Mouse (Mus musculus) kidney, adult 9 months (tissue): ENCODE results near the gene Ptprn.

Source experiments
- DNase-seq: peaks from one replicate; pipeline ENCODE4 v3.0.0; 2022

Gene Ptprn

DNA sequence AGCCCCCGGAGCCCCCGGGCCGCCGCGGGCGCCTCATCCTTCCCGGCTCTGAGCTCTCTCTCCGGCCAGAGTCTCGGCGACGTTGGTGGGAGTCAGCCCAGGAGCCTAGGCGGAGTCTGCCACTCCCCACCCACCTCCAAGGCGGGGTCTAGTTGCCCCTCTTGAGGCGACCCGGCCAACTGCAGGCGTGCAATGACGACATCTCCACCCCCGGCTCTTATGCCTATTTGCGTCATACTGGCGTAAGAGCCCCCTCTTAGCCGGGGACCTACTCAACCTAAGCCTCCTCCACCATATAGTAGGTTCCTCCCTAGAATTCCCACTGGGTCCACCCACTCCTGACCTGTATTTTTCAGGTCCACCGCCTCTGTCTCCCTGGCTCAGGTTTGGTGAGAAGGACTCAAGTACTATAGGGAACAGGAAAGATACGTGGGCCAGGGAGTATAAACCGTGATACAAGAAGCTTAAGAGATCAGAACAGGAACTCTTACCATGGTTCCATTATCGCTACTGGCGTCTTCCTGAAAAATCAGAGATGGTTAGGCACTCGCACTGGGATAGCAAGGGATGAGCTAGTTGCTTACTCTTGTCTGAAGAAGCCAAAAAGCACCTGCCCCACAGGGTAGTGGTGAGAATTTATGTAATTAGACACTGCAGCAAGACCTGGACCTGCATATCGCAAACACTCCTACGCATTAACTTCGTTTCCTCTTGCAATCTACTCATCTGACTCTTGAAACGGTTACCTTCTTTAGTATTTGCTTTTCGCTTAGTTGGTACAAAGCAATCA, at the start of gene Ptprn:
Ptprn (minus strand) TSS at position 412 of the 790 bp plus-strand sequence.
- DNase-seq: no peak

DNA sequence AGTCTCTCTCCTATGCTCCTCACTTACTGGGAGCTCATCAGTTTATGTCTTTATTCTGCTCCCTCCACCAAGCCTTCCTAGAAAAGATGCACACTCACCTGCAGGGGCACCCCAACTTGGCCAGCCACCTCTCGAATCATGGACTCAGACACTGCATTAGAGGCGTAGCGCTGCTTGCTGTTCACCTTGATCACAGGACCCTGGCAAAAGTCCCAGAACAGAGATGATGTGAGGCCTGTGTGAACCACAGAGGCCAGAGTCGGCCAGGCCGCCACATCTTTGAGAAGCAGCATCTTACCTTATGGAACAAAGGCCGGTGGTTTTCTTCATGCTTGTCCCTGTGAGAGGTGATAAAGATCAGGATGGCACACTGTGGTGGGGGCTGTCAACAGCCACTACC, 47.4 kb upstream of the Ptprn start:
- no peak for DNase-seq

DNA sequence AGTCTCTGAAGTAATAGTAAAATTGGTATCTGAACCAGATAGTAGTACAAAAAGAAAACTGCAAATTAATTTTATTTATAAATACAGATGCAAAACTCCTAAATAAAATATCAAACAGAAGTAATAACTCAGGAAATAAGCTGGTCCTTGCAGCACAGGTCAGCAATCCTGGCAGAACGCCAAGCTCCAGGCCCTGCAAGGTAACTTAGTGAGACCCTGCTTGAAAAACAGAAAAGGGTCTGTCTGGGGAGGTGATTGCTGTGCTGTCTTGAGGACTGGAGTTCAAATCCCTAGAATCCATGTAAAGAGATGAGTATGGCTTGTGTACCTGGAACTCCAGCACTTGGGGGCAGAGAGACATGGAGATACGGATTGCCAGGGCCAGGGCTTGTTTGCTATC, 40.4 kb upstream of the Ptprn start:
- DNase-seq: no peak

GRCm38 (mm10) chr1:75294294-75294693, 30.0 kb upstream of the Ptprn start:
- no peak for DNase-seq

- no peak for DNase-seq
Observed at GRCm38 (mm10) chr1:75293331-75293701, 29.0 kb upstream of the Ptprn start.

DNA sequence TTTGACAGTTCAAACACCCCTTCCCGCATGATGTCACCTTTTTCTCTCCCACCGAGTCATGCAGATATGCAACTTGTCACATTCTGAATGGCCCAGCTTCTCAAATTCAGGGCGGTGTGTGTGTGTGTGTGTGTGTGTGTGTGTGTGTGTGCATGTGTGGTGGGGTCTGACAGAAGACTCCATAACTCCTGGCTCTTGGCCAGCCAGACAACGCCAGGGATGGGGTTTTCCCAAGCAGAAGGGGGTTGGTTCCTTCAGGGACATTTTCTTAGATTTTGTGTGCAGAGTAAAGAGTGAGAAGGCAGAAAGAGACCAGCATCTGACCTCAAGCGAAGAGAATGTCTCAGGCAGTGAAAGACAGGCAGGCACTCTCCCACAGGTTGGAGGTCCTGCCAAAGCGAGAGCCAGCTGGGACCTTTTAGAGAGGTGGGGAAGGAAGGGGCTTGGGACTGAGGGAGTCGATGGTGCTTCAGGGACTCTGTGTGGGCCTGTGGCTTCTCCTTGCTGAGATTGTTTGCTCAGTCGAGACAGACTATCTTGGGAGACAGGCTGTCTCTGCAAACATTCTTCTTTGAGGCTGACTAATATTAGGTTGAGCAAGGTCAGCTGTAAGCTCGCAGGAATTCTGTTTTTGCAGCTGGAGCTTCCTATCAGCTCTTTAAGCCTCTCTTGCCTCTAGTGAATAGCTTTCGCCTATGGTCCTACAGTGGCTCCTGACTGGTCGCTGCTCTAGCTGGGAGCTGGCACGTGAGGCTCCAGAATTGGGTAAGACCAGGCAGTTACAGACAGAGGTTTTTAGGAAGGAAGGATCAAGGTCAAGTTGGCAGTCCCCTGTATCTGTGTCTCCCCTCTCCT, 28.4 kb upstream of the Ptprn start:
- DNase-seq: no peak

- DNase-seq: no peak
Observed at GRCm38 (mm10) chr1:75291321-75291720, 27.0 kb upstream of the Ptprn start.

- peak; percentile 56 for DNase-seq
Observed at GRCm38 (mm10) chr1:75290582-75290981, 26.3 kb upstream of the Ptprn start.

- DNase-seq: no peak
Observed at GRCm38 (mm10) chr1:75289888-75290431, 25.7 kb upstream of the Ptprn start.

GRCm38 (mm10) chr1:75289376-75289775, 25.1 kb upstream of the Ptprn start:
- DNase-seq: no peak

- no peak for DNase-seq
Observed at GRCm38 (mm10) chr1:75284911-75285310, 20.6 kb upstream of the Ptprn start.

DNA sequence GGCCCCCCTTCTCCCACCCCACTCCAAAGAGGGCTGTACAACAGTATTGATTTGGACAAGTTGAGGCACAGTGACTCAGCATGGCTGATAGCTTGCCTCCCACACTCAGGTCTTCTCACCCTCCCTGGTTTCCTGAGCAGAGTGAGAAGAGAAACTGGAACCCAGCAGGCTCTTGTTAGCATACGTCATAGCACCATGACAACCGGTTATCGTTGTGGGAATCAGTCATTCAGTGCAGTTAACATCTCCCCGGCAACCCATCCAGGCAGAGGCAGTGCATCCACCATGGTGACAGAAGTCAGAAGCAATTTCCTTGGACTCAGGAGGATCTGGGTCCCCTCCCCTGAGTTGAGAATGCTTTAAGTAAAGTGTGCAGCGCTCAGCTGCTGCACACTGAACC, 18.7 kb upstream of the Ptprn start:
- DNase-seq: no peak

DNA sequence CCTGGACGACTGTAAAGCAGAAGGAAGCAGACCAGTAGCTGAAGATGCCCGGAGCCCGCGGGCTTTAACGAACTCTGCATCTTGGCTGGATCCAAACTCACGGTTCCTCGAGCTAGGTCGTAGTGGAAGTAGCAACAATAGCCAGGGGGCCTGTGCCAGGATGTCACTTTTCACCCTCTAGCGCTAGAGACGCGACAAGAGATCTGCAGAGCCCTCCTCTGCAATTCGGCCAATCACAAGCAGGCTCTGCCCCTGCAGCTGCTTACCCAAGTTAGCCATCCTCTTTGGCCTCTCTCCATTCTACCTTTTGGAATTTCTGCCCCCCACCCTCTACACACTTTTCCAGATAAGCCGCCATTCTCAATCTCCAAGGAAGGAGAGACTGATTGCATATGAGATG, 13.9 kb upstream of the Ptprn start, which contains the start of gene Resp18:
Resp18 (minus strand) TSS at position 188 of the 400 bp plus-strand sequence.
- no peak for DNase-seq

DNA sequence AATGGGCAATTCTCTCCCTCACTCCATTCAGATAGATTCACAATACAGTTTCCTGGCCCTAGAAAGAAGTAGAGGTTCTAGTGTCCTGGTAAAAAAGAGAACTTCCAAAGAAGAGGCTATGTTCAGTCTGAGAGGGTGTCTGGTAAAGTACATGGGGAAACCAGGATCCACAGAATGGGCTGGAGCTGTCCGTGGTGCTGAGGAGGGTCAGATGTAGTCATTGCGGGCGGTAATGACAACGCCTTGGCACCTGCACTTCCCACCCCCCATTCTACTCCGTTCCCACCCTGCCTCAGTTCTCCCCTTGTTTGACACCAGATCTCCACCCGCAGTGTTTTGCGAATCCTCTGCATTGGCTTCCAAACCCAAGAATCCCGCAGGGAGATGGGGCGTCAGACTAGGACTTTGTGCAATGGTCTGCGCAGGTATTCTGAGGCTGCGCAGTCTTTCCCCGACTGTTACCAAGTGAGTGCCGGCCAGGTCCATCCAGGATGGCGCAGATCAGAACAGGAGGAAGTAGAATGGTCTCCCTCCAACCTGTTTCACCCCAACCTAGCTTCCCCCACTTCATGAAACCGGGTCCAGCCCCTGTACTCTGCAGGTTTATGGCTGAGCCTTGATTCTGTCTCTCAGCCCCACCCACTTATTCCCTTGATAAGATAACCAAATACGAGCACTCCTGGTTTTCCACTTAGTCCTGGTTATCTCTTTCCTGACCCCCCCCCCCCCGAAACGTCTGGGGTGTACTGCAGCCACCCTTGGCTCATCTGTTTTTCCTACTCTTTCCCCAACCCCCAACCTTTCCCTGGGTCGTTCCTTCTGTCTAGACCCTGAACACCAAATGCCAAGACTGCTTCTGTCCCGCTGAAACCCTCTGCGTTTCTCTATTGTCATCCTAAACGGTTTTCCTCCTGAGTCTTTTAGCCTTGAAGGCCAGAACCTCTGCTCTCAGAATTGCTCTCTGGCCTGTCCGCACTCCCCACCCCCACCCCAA, 13.2 kb upstream of the Ptprn start:
- DNase-seq: peak; percentile 36

DNA sequence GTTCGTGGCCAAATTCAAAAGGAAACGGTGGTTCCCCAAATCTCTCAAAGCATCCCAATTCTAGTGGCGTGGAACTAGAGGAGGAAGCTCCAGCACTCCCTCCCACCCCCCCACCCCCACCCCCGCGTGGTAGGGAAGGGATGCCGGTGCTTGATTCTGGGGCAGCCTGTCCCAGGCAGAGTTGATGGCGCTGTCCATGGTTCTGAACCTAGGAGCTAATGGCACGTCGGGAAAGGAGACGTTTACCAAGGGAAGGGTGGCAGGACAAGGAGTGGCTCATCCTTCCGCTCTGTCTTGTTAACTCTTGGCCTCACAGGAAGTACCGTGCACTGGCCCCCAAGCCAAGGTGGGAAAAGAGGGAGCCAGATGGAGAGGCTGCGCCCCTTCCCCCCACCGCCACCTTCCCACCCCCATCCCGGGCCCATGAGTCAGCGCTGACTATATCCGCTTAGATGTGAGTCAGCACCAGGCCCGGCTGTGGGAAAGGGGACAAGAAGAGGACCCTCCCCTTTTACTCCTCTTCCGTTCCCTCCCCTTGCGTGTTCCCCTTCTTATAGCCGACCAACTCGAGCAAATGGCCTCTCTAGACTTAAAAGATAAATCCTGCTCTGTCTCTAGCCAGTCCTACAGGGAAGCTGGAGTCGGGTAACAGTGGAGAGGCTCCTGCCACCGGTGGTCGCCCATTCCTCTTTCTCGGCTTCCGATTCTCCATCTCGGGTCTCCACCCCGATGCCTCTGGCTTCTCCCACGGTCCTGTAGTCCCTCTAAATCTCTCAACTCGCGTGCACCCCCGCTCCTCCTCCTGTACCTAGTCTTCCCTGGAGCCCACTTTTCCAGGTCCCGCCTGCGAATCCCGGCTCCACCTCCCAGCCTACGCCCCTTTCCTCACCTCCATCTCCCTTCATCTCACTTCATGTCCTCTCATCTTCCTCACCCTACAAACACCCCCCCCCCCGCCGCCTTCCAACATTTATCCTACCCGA, 1.0 kb downstream of the Ptprn start:
- peak; percentile 42 for DNase-seq

- DNase-seq: no peak
Observed at GRCm38 (mm10) chr1:75261278-75261677, 3.0 kb downstream of the Ptprn start.

- no peak for DNase-seq
Observed at GRCm38 (mm10) chr1:75255516-75256046, 8.7 kb downstream of the Ptprn start.

DNA sequence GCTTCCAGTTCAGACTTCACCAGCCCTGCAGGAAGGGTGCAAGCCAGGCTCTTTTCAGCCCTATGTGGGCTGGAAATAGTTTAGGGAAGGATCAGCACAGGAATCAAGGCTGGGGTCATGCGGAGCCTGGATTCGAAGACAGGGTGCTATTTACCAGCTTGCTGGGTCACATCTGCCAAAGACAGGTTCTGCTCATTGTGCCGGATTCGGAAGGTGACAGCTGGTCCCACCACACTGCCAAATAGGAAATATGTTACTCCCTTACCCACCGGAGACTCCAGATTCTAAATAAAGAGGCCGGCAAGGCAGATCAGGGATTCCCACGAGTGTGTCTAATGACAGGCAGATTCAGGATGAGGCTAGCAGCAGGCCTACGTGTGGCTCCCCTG, 9.7 kb downstream of the Ptprn start:
- no peak for DNase-seq

DNA sequence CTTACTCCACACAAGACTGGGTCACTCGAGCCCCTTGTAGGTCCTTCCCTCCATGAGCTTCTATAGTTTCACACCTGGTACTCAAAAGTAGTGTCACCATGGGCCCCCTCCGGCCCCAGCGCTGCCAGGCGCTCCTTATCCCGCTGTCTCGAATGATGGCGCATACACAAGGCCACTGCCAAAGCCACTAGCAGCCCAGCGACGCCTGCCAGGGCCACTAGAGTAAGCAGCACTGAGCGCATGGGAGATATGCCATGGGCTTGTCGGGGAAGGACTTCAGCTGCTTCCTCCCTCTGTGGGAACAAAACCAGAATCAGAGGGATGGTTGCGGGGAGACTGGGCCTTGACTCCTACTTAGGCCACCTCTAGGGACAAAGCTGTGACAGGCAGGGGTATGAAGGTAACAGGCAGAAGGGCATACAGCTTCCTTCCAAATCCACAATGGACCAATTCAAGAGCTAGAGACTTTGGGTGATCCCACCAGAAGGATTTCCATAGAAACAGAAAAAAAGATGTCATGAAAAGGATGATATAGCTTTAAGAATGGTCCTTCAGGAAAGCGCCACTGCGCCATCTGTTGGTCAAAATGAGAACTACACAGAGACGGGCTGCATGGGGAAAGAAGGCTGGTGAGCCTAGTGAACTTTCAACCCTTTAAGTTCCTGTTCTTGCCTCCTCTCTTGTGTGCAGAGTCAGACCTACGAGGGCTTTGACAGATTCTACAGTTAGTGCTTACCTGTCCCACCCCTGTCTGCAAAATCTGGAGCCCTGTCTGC, 10.3 kb downstream of the Ptprn start:
- DNase-seq: peak; percentile 87

- DNase-seq: no peak
Observed at GRCm38 (mm10) chr1:75253029-75253428, 11.3 kb downstream of the Ptprn start.
